Mouse (Mus musculus) naive thymus-derived CD4-positive, alpha-beta T cell, adult 5 months (primary cell): Measurements from ENCODE around the gene Cr2. TPM values are rescaled to one million over a fixed set of nuclear protein-coding genes. Genes with fewer than 3 reads are reported as not detected.

ENCODE experiments used
- polyA plus RNA-seq: library from polyadenylated mRNA; unstranded; fragments of 100-300 nt; shearing (Covaris generic); gene quantifications from one replicate; pipeline ENCODE4 v1.2.1, GENCODE M21; 2017

The Cr2 gene
- 0.50 TPM for polyA plus RNA-seq

GRCm38 (mm10) chr1:195175980-195176931 is at the start of gene Cr2:
Gene Cr2 (minus strand): TSS chr1:195176716.

GRCm38 (mm10) chr1:195130953-195131674 is 45.4 kb downstream of the Cr2 start, which contains the start of gene Cr1l:
Gene Cr1l (minus strand): TSS chr1:195131586.

GRCm38 (mm10) chr1:195092220-195092720 is 84.2 kb downstream of the Cr2 start, which contains the start of gene Cd46:
Gene Cd46 (minus strand): TSS chr1:195092249.

Other genes with a start within 250 kb of the Cr2 start
- gene Cd34, start 237.9 kb downstream of the Cr2 start, polyA plus RNA-seq, result 0.30 TPM
- 2.0 TPM for gene Cd46, start 84.5 kb downstream of the Cr2 start, polyA plus RNA-seq
- 192 TPM for gene Cr1l, start 45.1 kb downstream of the Cr2 start, polyA plus RNA-seq